Mouse (Mus musculus): Measurements from ENCODE around the gene Tgfbrap1. TPM values are rescaled to one million over a fixed set of nuclear protein-coding genes. Genes with fewer than 3 reads are reported as not detected.

The Tgfbrap1 gene
- total and polyA plus RNA-seq, 3 experiments = 3.8 to 8.4 (median 6.0) TPM

GRCm38 (mm10) chr1:43127820-43128610, 29.6 kb upstream of the Tgfbrap1 start:
- no peak overlapping the region for H3K9ac ChIP-seq (ENCODE audit: insufficient read depth, low read depth)
- no peak overlapping the region for H3K4me2 ChIP-seq (ENCODE audit: insufficient read depth, low read depth, poor library complexity, severe bottlenecking)
- H3K9me3 ChIP-seq (replicated peaks; ENCODE audit: low read length) = no peaks in the 10 kb centered on the region
- TF ChIP-seq USF2 (conservative IDR thresholded peaks at IDR 0.05; ENCODE audit: low read depth, low read length) (no peak), MYC (IDR thresholded peaks at IDR 0.05; ENCODE audit: low read depth, low read length) (no peak), MAZ (IDR thresholded peaks at IDR 0.05; ENCODE audit: low read depth, low read length) (no peak), RAD21 (IDR thresholded peaks at IDR 0.05; ENCODE audit: low read depth, low read length) (no peak), CTCF (conservative IDR thresholded peaks at IDR 0.05 in 1 of 2, IDR thresholded peaks at IDR 0.05 in 1 of 2; ENCODE audit: low read depth in 2 of 2, low read length in 2 of 2) (no peak), JUND (conservative IDR thresholded peaks at IDR 0.05; ENCODE audit: low read depth, low read length) (no peak), E2F4 (IDR thresholded peaks at IDR 0.05; ENCODE audit: insufficient replicate concordance, low read depth, low read length) (no peak), JUN (IDR thresholded peaks at IDR 0.05; ENCODE audit: insufficient read depth, low read depth, low read length) (no peak), ELF1 (IDR thresholded peaks at IDR 0.05; ENCODE audit: low read depth, low read length) (no peak), ZC3H11A (IDR thresholded peaks at IDR 0.05; ENCODE audit: low read depth, low read length) (no peak)
- in situ Hi-C loops (cut with MboI; ENCODE audit: low pct_ligation_motif_present, low pct_unique_long_range_greater_than_20kb, low sequenced_read_pairs) = loop anchor here (25.0 kb wide), 2 partner anchors 509 to 609 kb away; partner anchors contain the start of gene 1500015O10Rik
- no peak for DNase-seq (ENCODE audit: extremely low read depth)
- no peak overlapping the region for H3K4me3 ChIP-seq (replicated peaks in 1 of 3; ENCODE audit: low read depth in 2 of 3, low read length in 2 of 3, poor library complexity in 1 of 3)
- H3K27ac ChIP-seq (ENCODE audit: insufficient read depth, low read depth) = no peak overlapping the region
- no peaks in the 10 kb centered on the region for H3K79me2 ChIP-seq (replicated peaks; ENCODE audit: control insufficient read depth, extremely low read depth, insufficient read depth, poor library complexity, severe bottlenecking)
- no peaks in the 10 kb centered on the region for H3K27me3 ChIP-seq (replicated peaks)
- no peaks in the 10 kb centered on the region for H3K36me3 ChIP-seq (replicated peaks in 1 of 2; ENCODE audit: control insufficient read depth in 1 of 2, insufficient read depth in 1 of 2, low read length in 1 of 2)
- peaks cover 5 to 10% of the 10 kb centered on the region in 2 experiments; a peak in 3 of 4 replicates for H3K4me1 ChIP-seq (ENCODE audit: control insufficient read depth in 1 of 2, insufficient read depth in 2 of 2)
- dilution Hi-C loops (cut with MboI; ENCODE audit: extremely low pct_ligation_motif_present, extremely low pct_unique_long_range_greater_than_20kb, low sequenced_read_pairs) = no loop called here

GRCm38 (mm10) chr1:43127196-43127595, 28.8 kb upstream of the Tgfbrap1 start:
- in situ Hi-C loops (cut with MboI; ENCODE audit: low pct_ligation_motif_present, low pct_unique_long_range_greater_than_20kb, low sequenced_read_pairs) = loop anchor here (25.0 kb wide), 2 partner anchors 510 to 610 kb away; partner anchors contain the start of gene 1500015O10Rik
- Histone ChIP-seq H3K4me2 (ENCODE audit: insufficient read depth, low read depth, poor library complexity, severe bottlenecking) (no peak overlapping the region), H3K27ac (ENCODE audit: insufficient read depth, low read depth) (no peak overlapping the region), H3K9me3 (replicated peaks; ENCODE audit: low read length) (no peaks in the 10 kb centered on the region), H3K36me3 (replicated peaks in 1 of 2; ENCODE audit: control insufficient read depth in 1 of 2, insufficient read depth in 1 of 2, low read length in 1 of 2) (no peaks in the 10 kb centered on the region), H3K9ac (ENCODE audit: insufficient read depth, low read depth) (no peak overlapping the region), H3K4me1 (ENCODE audit: control insufficient read depth in 1 of 2, insufficient read depth in 2 of 2) (peaks cover 5 to 10% of the 10 kb centered on the region in 2 experiments; a peak in 3 of 4 replicates), H3K27me3 (replicated peaks) (no peaks in the 10 kb centered on the region), H3K4me3 (replicated peaks in 1 of 3; ENCODE audit: low read depth in 2 of 3, low read length in 2 of 3, poor library complexity in 1 of 3) (no peak overlapping the region), H3K79me2 (replicated peaks; ENCODE audit: control insufficient read depth, extremely low read depth, insufficient read depth, poor library complexity, severe bottlenecking) (no peaks in the 10 kb centered on the region)
- dilution Hi-C loops (cut with MboI; ENCODE audit: extremely low pct_ligation_motif_present, extremely low pct_unique_long_range_greater_than_20kb, low sequenced_read_pairs) = no loop called here
- TF ChIP-seq RCOR1 (conservative IDR thresholded peaks at IDR 0.05; ENCODE audit: low read depth, low read length) (no peak), CHD1 (IDR thresholded peaks at IDR 0.05; ENCODE audit: low read depth, low read length) (no peak), CHD2 (IDR thresholded peaks at IDR 0.05; ENCODE audit: low read length) (no peak), SMC3 (IDR thresholded peaks at IDR 0.05; ENCODE audit: low read depth, low read length) (no peak), ZC3H11A (IDR thresholded peaks at IDR 0.05; ENCODE audit: low read depth, low read length) (no peak), USF2 (conservative IDR thresholded peaks at IDR 0.05; ENCODE audit: low read depth, low read length) (no peak), ZMIZ1 (IDR thresholded peaks at IDR 0.05; ENCODE audit: low read depth, low read length) (no peak), TCF12 (IDR thresholded peaks at IDR 0.05; ENCODE audit: low read depth, low read length) (no peak), E2F4 (IDR thresholded peaks at IDR 0.05; ENCODE audit: insufficient replicate concordance, low read depth, low read length) (no peak), EP300 (IDR thresholded peaks at IDR 0.05; ENCODE audit: low read length) (no peak), ELF1 (IDR thresholded peaks at IDR 0.05; ENCODE audit: low read depth, low read length) (no peak), ZNF384 (IDR thresholded peaks at IDR 0.05; ENCODE audit: low read depth, low read length) (no peak), TBP (conservative IDR thresholded peaks at IDR 0.05; ENCODE audit: low read depth, low read length) (no peak), MEF2A (IDR thresholded peaks at IDR 0.05; ENCODE audit: borderline replicate concordance, low read depth, low read length) (no peak), KAT2A (IDR thresholded peaks at IDR 0.05; ENCODE audit: insufficient replicate concordance, low read length) (no peak)
- DNase-seq (ENCODE audit: extremely low read depth) = no peak
